Mouse (Mus musculus) intestine, embryonic 14.5 days (tissue): ENCODE measurements at regions not wholly inside any gene's neighbourhood (a gene's known extent, or its start where the extent isn't known, plus 50 kb on each side); places are given as distances from the start of the nearest gene placed in this dataset.

Source experiments
- ATAC-seq: fragments of 200-750 bp; cut with Nextera tagmentation; replicated peaks from 2 replicates; pipeline ENCODE4 v1.8.0; 2017; ENCODE audit warnings: low read depth, moderate number of reproducible peaks, moderate TSS enrichment, moderate library complexity; ENCODE audit not compliant: low FRiP score, low TSS enrichment
- DNase-seq: peaks from one replicate; pipeline ENCODE4 v3.0.0-alpha.2; 2018; ENCODE audit warnings: low spot score
- H3K27ac ChIP-seq: fragments of 300-500 bp; sonication (generic); 2 replicates; pipeline ENCODE4 v1.5.1; 2014; ENCODE audit warnings: low read depth, mild to moderate bottlenecking, control low read depth
- H3K27me3 ChIP-seq: fragments of 300-500 bp; sonication (generic); replicated peaks from 2 replicates; pipeline ENCODE4 v1.6.1; 2014; ENCODE audit warnings: low read length, control low read depth; ENCODE audit not compliant: control insufficient read depth, insufficient read depth
- H3K36me3 ChIP-seq: fragments of 300-500 bp; sonication (generic); 2 replicates; pipeline ENCODE4 v1.6.1; 2014; ENCODE audit warnings: low read length, control low read depth; ENCODE audit not compliant: control insufficient read depth, insufficient read depth
- H3K4me1 ChIP-seq: fragments of 300-500 bp; sonication (generic); replicated peaks from 2 replicates; pipeline ENCODE4 v1.6.1; 2014; ENCODE audit warnings: low read length, control low read depth, mixed read lengths; ENCODE audit not compliant: control insufficient read depth, insufficient read depth
- H3K4me2 ChIP-seq: fragments of 300-500 bp; sonication (generic); 2 replicates; pipeline ENCODE4 v1.6.1; 2014; ENCODE audit warnings: low read length
- H3K4me3 ChIP-seq: fragments of 300-500 bp; sonication (generic); 2 replicates; pipeline ENCODE4 v1.5.1; 2014; ENCODE audit warnings: low read depth, low read length, control low read depth, mixed read lengths
- H3K9ac ChIP-seq: fragments of 300-500 bp; sonication (generic); 2 replicates; pipeline ENCODE4 v1.6.1; 2014; ENCODE audit warnings: mild to moderate bottlenecking, low read length
- H3K9me3 ChIP-seq: fragments of 300-500 bp; sonication (generic); 2 replicates; pipeline ENCODE4 v1.6.1; 2016; ENCODE audit warnings: low read length, control low read depth; ENCODE audit not compliant: control insufficient read depth
- WGBS: fragments of 180-500 bp; shearing (Covaris S2); extraction: QIAGEN DNeasy Blood & Tissue Kit; methylation state at CpG from one replicate; pipeline ENCODE4 v1.1.7; 2014; 5-methylcytosine and 5-hydroxymethylcytosine counted together

GRCm38 (mm10) chr7:78023075-78023474 is 714.7 kb downstream of the Ntrk3 start:
- no peaks in the 10 kb centered on the region for H3K9me3 ChIP-seq
- WGBS, result 79% methylated on average over 3 of the region's 3 CpGs
- no peak for DNase-seq
- no peak for ATAC-seq
- no peaks in the 10 kb centered on the region for H3K27me3 ChIP-seq
- H3K27ac ChIP-seq, result no peak overlapping the region
- no peak overlapping the region for H3K4me3 ChIP-seq
- no peak overlapping the region for H3K9ac ChIP-seq
- no peaks in the 10 kb centered on the region for H3K4me1 ChIP-seq
- H3K36me3 ChIP-seq, result no peaks in the 10 kb centered on the region
- H3K4me2 ChIP-seq, result no peak overlapping the region

- H3K4me2 ChIP-seq, result no peak overlapping the region
- H3K27ac ChIP-seq, result no peak overlapping the region
- H3K4me3 ChIP-seq, result no peak overlapping the region
- H3K4me1 ChIP-seq, result no peaks in the 10 kb centered on the region
- WGBS, result 58% methylated on average over 6 of the region's 6 CpGs
- ATAC-seq, result no peak
- no peaks in the 10 kb centered on the region for H3K36me3 ChIP-seq
- H3K9me3 ChIP-seq, result no peaks in the 10 kb centered on the region
- H3K27me3 ChIP-seq, result no peaks in the 10 kb centered on the region
- H3K9ac ChIP-seq, result no peak overlapping the region
- DNase-seq, result no peak
These were observed 724.2 kb downstream of the Ntrk3 start for GRCm38 (mm10) chr7:78013631-78014030.

- Histone ChIP-seq H3K27ac (no peak overlapping the region), H3K36me3 (no peaks in the 10 kb centered on the region), H3K4me1 (no peaks in the 10 kb centered on the region), H3K4me3 (no peak overlapping the region), H3K27me3 (no peaks in the 10 kb centered on the region), H3K9ac (no peak overlapping the region), H3K9me3 (no peaks in the 10 kb centered on the region), H3K4me2 (no peak overlapping the region)
- no peak for ATAC-seq
- WGBS, result 78% methylated on average over 2 of the region's 2 CpGs
- DNase-seq, result no peak
These were observed 734.7 kb downstream of the Ntrk3 start for GRCm38 (mm10) chr7:78003086-78003485.

GRCm38 (mm10) chr7:77993840-77994239 is 744.0 kb downstream of the Ntrk3 start:
- WGBS, result 78% methylated on average over 2 of the region's 2 CpGs
- H3K27me3 ChIP-seq, result no peaks in the 10 kb centered on the region
- no peaks in the 10 kb centered on the region for H3K4me1 ChIP-seq
- ATAC-seq (no peak), DNase-seq (no peak)
- H3K4me2 ChIP-seq, result no peak overlapping the region
- H3K9me3 ChIP-seq, result no peaks in the 10 kb centered on the region
- H3K36me3 ChIP-seq, result no peaks in the 10 kb centered on the region
- H3K9ac ChIP-seq, result no peak overlapping the region
- H3K27ac ChIP-seq, result no peak overlapping the region
- H3K4me3 ChIP-seq, result no peak overlapping the region

GRCm38 (mm10) chr7:77990150-77990549 is 747.7 kb downstream of the Ntrk3 start:
- Histone ChIP-seq H3K27ac (no peak overlapping the region), H3K36me3 (no peaks in the 10 kb centered on the region), H3K9me3 (no peaks in the 10 kb centered on the region), H3K4me2 (no peak overlapping the region), H3K4me3 (no peak overlapping the region), H3K27me3 (no peaks in the 10 kb centered on the region), H3K9ac (no peak overlapping the region), H3K4me1 (0 out of 2 replicates have a peak, but pooled peaks cover 3% of the 10 kb centered on the region)
- ATAC-seq (no peak), DNase-seq (no peak)
- WGBS, result 69% methylated on average over 10 of the region's 10 CpGs

- WGBS, result 40% methylated on average over 5 of the region's 5 CpGs
- no peak overlapping the region for H3K27ac ChIP-seq
- H3K9me3 ChIP-seq, result no peaks in the 10 kb centered on the region
- ATAC-seq (no peak), DNase-seq (peak; percentile 53)
- H3K4me3 ChIP-seq, result no peak overlapping the region
- H3K27me3 ChIP-seq, result no peaks in the 10 kb centered on the region
- H3K4me2 ChIP-seq, result no peak overlapping the region
- no peaks in the 10 kb centered on the region for H3K36me3 ChIP-seq
- 0 out of 2 replicates have a peak, but pooled peaks cover 3% of the 10 kb centered on the region for H3K4me1 ChIP-seq
- H3K9ac ChIP-seq, result no peak overlapping the region
These were observed 749.6 kb downstream of the Ntrk3 start for GRCm38 (mm10) chr7:77988177-77988576.

GRCm38 (mm10) chr7:77966658-77967057 is 771.2 kb downstream of the Ntrk3 start:
- ATAC-seq (no peak), DNase-seq (no peak)
- WGBS, result 89% methylated on average over 2 of the region's 2 CpGs
- Histone ChIP-seq H3K4me2 (no peak overlapping the region), H3K27me3 (no peaks in the 10 kb centered on the region), H3K4me1 (no peaks in the 10 kb centered on the region), H3K4me3 (no peak overlapping the region), H3K9me3 (no peaks in the 10 kb centered on the region), H3K27ac (no peak overlapping the region), H3K36me3 (no peaks in the 10 kb centered on the region), H3K9ac (no peak overlapping the region)

GRCm38 (mm10) chr7:77933366-77933765 is 804.4 kb downstream of the Ntrk3 start:
- Histone ChIP-seq H3K27ac (no peak overlapping the region), H3K9ac (no peak overlapping the region), H3K4me1 (no peaks in the 10 kb centered on the region), H3K9me3 (no peaks in the 10 kb centered on the region), H3K4me2 (no peak overlapping the region), H3K27me3 (no peaks in the 10 kb centered on the region), H3K4me3 (no peak overlapping the region), H3K36me3 (no peaks in the 10 kb centered on the region)
- ATAC-seq (no peak), DNase-seq (no peak)
- WGBS, result 59% methylated on average over 2 of the region's 2 CpGs

GRCm38 (mm10) chr7:77928479-77929467 is 809.0 kb downstream of the Ntrk3 start:
- Histone ChIP-seq H3K27ac (no peak overlapping the region), H3K36me3 (no peaks in the 10 kb centered on the region), H3K4me2 (no peak overlapping the region), H3K27me3 (no peaks in the 10 kb centered on the region), H3K9me3 (no peaks in the 10 kb centered on the region), H3K4me3 (no peak overlapping the region), H3K4me1 (no peaks in the 10 kb centered on the region), H3K9ac (no peak overlapping the region)
- ATAC-seq, result no peak
- 67% methylated on average over 4 of the region's 4 CpGs for WGBS
- DNase-seq, result no peak
